Comparison of ENCODE assay signal across 10 mouse cellular contexts in the genomic region with DNA sequence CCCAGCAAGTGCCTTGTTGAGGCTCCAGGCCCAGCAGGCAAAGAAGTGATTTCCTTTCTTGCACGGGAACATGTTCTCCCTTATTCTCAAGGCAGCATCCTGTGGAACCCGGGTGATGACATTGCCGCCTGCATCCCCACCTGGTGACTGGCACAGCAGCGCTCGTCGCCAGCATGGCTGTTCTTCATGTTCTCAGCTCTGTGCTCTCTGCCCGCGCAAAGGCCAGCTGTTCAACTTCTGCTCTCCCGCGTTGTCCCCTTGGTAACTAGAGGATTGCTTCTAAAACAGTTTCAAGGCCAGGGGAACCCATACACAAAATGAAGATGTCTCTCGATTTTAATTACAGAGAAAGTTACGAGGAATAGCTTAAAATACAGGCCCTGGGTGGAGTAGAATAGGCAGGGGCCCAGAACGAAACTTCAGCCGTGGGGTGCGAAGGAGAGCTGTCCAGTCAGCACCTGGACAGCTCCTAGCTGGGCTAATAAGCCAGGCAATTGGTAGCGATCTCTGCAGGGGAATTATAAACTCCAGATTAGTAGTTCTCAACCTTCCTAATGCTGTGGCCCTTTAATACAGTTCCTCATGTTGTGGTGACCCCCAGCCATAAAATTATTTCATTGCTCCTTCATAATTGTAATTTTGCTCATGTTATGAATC. TPM values are rescaled to one million over a fixed set of nuclear protein-coding genes. Genes with fewer than 3 reads are reported as not detected.
DNase-seq lines count a peak whose midpoint lies in the region; ATAC-seq and TF ChIP-seq lines count a peak whose summit lies in the region.
"Had no signal": no experiment of that assay in that cellular context is flagged by ENCODE, and none has a peak within 500 bp of the region (broad histone marks: within the 10 kb centered on the region; RNA-seq: fewer than 3 reads in every experiment).

No protein-coding gene starts in this region.

- no peak overlapping the region for H3K4me2 ChIP-seq in embryonic facial prominence, embryonic 11.5 days (ENCODE audit: low read depth, low read length)
- H3K4me2 ChIP-seq in stomach, postnatal 0 days (replicated peaks; ENCODE audit: low read depth), result no peak overlapping the region
- no peak overlapping the region for H3K4me2 ChIP-seq in midbrain, embryonic 13.5 days (replicated peaks)
- H3K4me2 ChIP-seq: limb, embryonic 13.5 days had no signal

- TF ChIP-seq EP300 in stomach, postnatal 0 days (optimal IDR thresholded peaks at IDR 0.05), result no peak

- H3K9me3 ChIP-seq in embryonic facial prominence, embryonic 11.5 days (replicated peaks; ENCODE audit: control insufficient read depth, low read length), result no peaks in the 10 kb centered on the region
- no peaks in the 10 kb centered on the region for H3K9me3 ChIP-seq in stomach, postnatal 0 days (ENCODE audit: control insufficient read depth, low read length)
- H3K9me3 ChIP-seq in midbrain, embryonic 13.5 days, result no peaks in the 10 kb centered on the region
- H3K9me3 ChIP-seq: limb, embryonic 13.5 days had no signal

- no peak for ATAC-seq in embryonic facial prominence, embryonic 11.5 days (replicated peaks; ENCODE audit: insufficient number of reproducible peaks, low FRiP score, low TSS enrichment, low read depth)
- ATAC-seq in stomach, postnatal 0 days (ENCODE audit: low FRiP score, low TSS enrichment), result no peak
- no peak for ATAC-seq in activated CD4-positive, CD25-positive, alpha-beta regulatory T cell, adult 4 months
- no peak for ATAC-seq in midbrain, embryonic 13.5 days

- no peak overlapping the region for H3K27ac ChIP-seq in embryonic facial prominence, embryonic 11.5 days (replicated peaks; ENCODE audit: low read depth, low read length)
- H3K27ac ChIP-seq in stomach, postnatal 0 days (replicated peaks), result no peak overlapping the region
- no peak overlapping the region for H3K27ac ChIP-seq in midbrain, embryonic 13.5 days
- H3K27ac ChIP-seq: limb, embryonic 13.5 days had no signal

- H3K27me3 ChIP-seq in embryonic facial prominence, embryonic 11.5 days (ENCODE audit: control insufficient read depth, insufficient read depth, low read length), result no peaks in the 10 kb centered on the region
- H3K27me3 ChIP-seq in stomach, postnatal 0 days (ENCODE audit: control insufficient read depth, insufficient read depth, low read length), result no peaks in the 10 kb centered on the region
- peaks cover 19% of the 10 kb centered on the region for H3K27me3 ChIP-seq in midbrain, embryonic 13.5 days

- 43% methylated on average over 16 of the region's 16 CpGs for WGBS in embryonic facial prominence, embryonic 11.5 days
- WGBS in stomach, postnatal 0 days, result 41% methylated on average over 16 of the region's 16 CpGs
- WGBS in midbrain, embryonic 13.5 days, result 44% methylated on average over 16 of the region's 16 CpGs

- no peaks in the 10 kb centered on the region for H3K36me3 ChIP-seq in embryonic facial prominence, embryonic 11.5 days (replicated peaks; ENCODE audit: control insufficient read depth, insufficient read depth, low read depth, low read length)
- no peaks in the 10 kb centered on the region for H3K36me3 ChIP-seq in stomach, postnatal 0 days (ENCODE audit: control insufficient read depth, insufficient read depth, low read length)
- H3K36me3 ChIP-seq in midbrain, embryonic 13.5 days, result no peaks in the 10 kb centered on the region
- H3K36me3 ChIP-seq: limb, embryonic 13.5 days had no signal

- no peak overlapping the region for H3K9ac ChIP-seq in embryonic facial prominence, embryonic 11.5 days (replicated peaks; ENCODE audit: low read length)
- no peak overlapping the region for H3K9ac ChIP-seq in stomach, postnatal 0 days (ENCODE audit: low read length)
- H3K9ac ChIP-seq in midbrain, embryonic 13.5 days (replicated peaks), result no peak overlapping the region
- H3K9ac ChIP-seq: limb, embryonic 13.5 days had no signal

- DNase-seq in heart, postnatal 14 days, result peak; percentile 25 to 37
- no peak for DNase-seq in heart, adult 8-10 months (ENCODE audit: low spot score)
- peak; percentile 10 for DNase-seq in ovary, postnatal 14 days (ENCODE audit: low spot score)
- DNase-seq in ovary, adult 18-20 months (ENCODE audit: low spot score), result no peak
- DNase-seq in embryonic facial prominence, embryonic 11.5 days (ENCODE audit: low spot score), result peak; percentile 78
- DNase-seq in stomach, postnatal 0 days (ENCODE audit: low spot score), result peak; percentile 36
- DNase-seq: cerebellum, adult 11 months had no signal

- no peak overlapping the region for H3K4me3 ChIP-seq in embryonic facial prominence, embryonic 11.5 days (ENCODE audit: low read depth, low read length)
- no peak overlapping the region for H3K4me3 ChIP-seq in stomach, postnatal 0 days (ENCODE audit: low read depth, low read length)
- H3K4me3 ChIP-seq in midbrain, embryonic 13.5 days (replicated peaks), result no peak overlapping the region
- H3K4me3 ChIP-seq: limb, embryonic 13.5 days had no signal

- intact Hi-C loops in heart, postnatal 14 days (cut with DNase I), result no loop called here

- TF ChIP-seq CTCF in stomach, postnatal 0 days (IDR thresholded peaks at IDR 0.05; ENCODE audit: low read depth), result no peak

- no peaks in the 10 kb centered on the region for H3K4me1 ChIP-seq in embryonic facial prominence, embryonic 11.5 days (ENCODE audit: control insufficient read depth, insufficient read depth, low read length)
- H3K4me1 ChIP-seq in stomach, postnatal 0 days (replicated peaks; ENCODE audit: control insufficient read depth, insufficient read depth), result no peaks in the 10 kb centered on the region
- H3K4me1 ChIP-seq in midbrain, embryonic 13.5 days (replicated peaks), result peaks cover 19% of the 10 kb centered on the region
- H3K4me1 ChIP-seq: limb, embryonic 13.5 days had no signal

RNA-seq across cellular contexts. Expression of a gene that starts 5.1 kb away (rescaled TPM):
- under 1 TPM; 0.10 to 0.22 TPM for total RNA-seq in heart, postnatal 14 days (2021)
- total RNA-seq in heart, adult 8-10 months (2022), result not detected
- polyA plus RNA-seq in embryonic facial prominence, embryonic 11.5 days (2014; fragmentation: Nextera tagmentation; extraction: Ambion mirVana), result 0.52 and 0.55 TPM in 2 replicates
- polyA plus RNA-seq in stomach, postnatal 0 days (2015; fragmentation: Nextera tagmentation; extraction: Ambion mirVana), result 0.17 and 0.21 TPM in 2 replicates
- not detected for polyA plus RNA-seq in activated CD4-positive, CD25-positive, alpha-beta regulatory T cell, adult 4 months (2017; shearing (Covaris generic))
- polyA plus RNA-seq in midbrain, embryonic 13.5 days (2015; fragmentation: Nextera tagmentation; extraction: Ambion mirVana), result 3.8 and 4.1 TPM in 2 replicates

Comparison
In these comparisons a context has a peak if more than half of its experiments do, and no peak if none do; other contexts are left out.
1. DNase-seq: peak in heart, postnatal 14 days (2 of 2), ovary, postnatal 14 days (single experiment), embryonic facial prominence, embryonic 11.5 days (single experiment) and stomach, postnatal 0 days (single experiment); none in heart, adult 8-10 months (single experiment) and ovary, adult 18-20 months (single experiment).